Mouse (Mus musculus) stomach, embryonic 14.5 days (tissue): ENCODE data around the gene Retsat. TPM values are rescaled to one million over a fixed set of nuclear protein-coding genes. Genes with fewer than 3 reads are reported as not detected.

ENCODE experiments used
- ATAC-seq: fragments of 200-750 bp; cut with Nextera tagmentation; 2 replicates; pipeline ENCODE4 v1.8.0; 2017; ENCODE audit warnings: low read depth, moderate TSS enrichment; ENCODE audit not compliant: insufficient number of reproducible peaks, insufficient read depth, low FRiP score
- H3K27ac ChIP-seq: fragments of 300-500 bp; sonication (generic); 2 replicates; pipeline ENCODE4 v1.5.1; 2014; ENCODE audit warnings: mild to moderate bottlenecking, low read length, moderate library complexity, mixed read lengths
- H3K27me3 ChIP-seq: fragments of 300-500 bp; sonication (generic); 2 replicates; pipeline ENCODE4 v1.6.1; 2014; ENCODE audit warnings: low read length, control low read depth, mixed read lengths; ENCODE audit not compliant: control insufficient read depth, insufficient read depth
- H3K36me3 ChIP-seq: fragments of 300-500 bp; sonication (generic); 2 replicates; pipeline ENCODE4 v1.6.1; 2014; ENCODE audit warnings: mild to moderate bottlenecking, control low read depth, low read length, moderate library complexity, mixed read lengths; ENCODE audit not compliant: control insufficient read depth, insufficient read depth
- H3K4me1 ChIP-seq: fragments of 300-500 bp; sonication (generic); 2 replicates; pipeline ENCODE4 v1.6.1; 2014; ENCODE audit warnings: low read length, control low read depth, mixed read lengths; ENCODE audit not compliant: control insufficient read depth, insufficient read depth
- H3K4me2 ChIP-seq: fragments of 300-500 bp; sonication (generic); replicated peaks from 2 replicates; pipeline ENCODE4 v1.6.1; 2014; ENCODE audit warnings: low read depth, low read length, control low read depth
- H3K4me3 ChIP-seq: fragments of 300-500 bp; sonication (generic); 2 replicates; pipeline ENCODE4 v1.5.1; 2014; ENCODE audit warnings: low read depth, low read length, control low read depth
- H3K9ac ChIP-seq: fragments of 300-500 bp; sonication (generic); replicated peaks from 2 replicates; pipeline ENCODE4 v1.6.1; 2014; ENCODE audit warnings: low read depth, mild to moderate bottlenecking, control low read depth, low read length, moderate library complexity, mixed read lengths
- H3K9me3 ChIP-seq: fragments of 300-500 bp; sonication (generic); 2 replicates; pipeline ENCODE4 v1.6.1; 2016; ENCODE audit warnings: low read depth, low read length, control low read depth; ENCODE audit not compliant: control insufficient read depth
- WGBS: fragments of 180-500 bp; shearing (Covaris S2); extraction: QIAGEN DNeasy Blood & Tissue Kit; methylation state at CpG from one replicate; pipeline ENCODE4 v1.1.7; 2014; 5-methylcytosine and 5-hydroxymethylcytosine counted together
- polyA plus RNA-seq: library from polyadenylated mRNA; unstranded; fragments of >200 nt; fragmentation: Nextera tagmentation; extraction: Ambion mirVana; gene quantifications from 2 replicates; pipeline ENCODE4 v1.2.1, GENCODE M21; 2014

Gene Retsat
- polyA plus RNA-seq, 1 experiment from 2014 or later: 21.9 TPM

- no peaks in the 10 kb centered on the region for H3K27me3 ChIP-seq
- no peak for ATAC-seq
- H3K4me1 ChIP-seq: no peaks in the 10 kb centered on the region
- H3K9me3 ChIP-seq: no peaks in the 10 kb centered on the region
- no peak overlapping the region for H3K9ac ChIP-seq
- H3K4me3 ChIP-seq: no peak overlapping the region
- 44% methylated on average over 3 of the region's 3 CpGs for WGBS
- H3K27ac ChIP-seq: no peak overlapping the region
- H3K36me3 ChIP-seq: peaks cover 14% of the 10 kb centered on the region
- no peak overlapping the region for H3K4me2 ChIP-seq
Measured at GRCm38 (mm10) chr6:72622917-72623316, 24.6 kb downstream of the Retsat start.

- no peaks in the 10 kb centered on the region for H3K4me1 ChIP-seq
- no peak overlapping the region for H3K4me2 ChIP-seq
- H3K27ac ChIP-seq: no peak overlapping the region
- H3K36me3 ChIP-seq: peaks cover 20% of the 10 kb centered on the region
- ATAC-seq: no peak
- no peak overlapping the region for H3K9ac ChIP-seq
- H3K4me3 ChIP-seq: no peak overlapping the region
- WGBS: 89% methylated on average over 8 of the region's 8 CpGs
- no peaks in the 10 kb centered on the region for H3K27me3 ChIP-seq
- H3K9me3 ChIP-seq: no peaks in the 10 kb centered on the region
Measured at GRCm38 (mm10) chr6:72623661-72624402, 25.6 kb downstream of the Retsat start.

- 77% methylated on average over 7 of the region's 7 CpGs for WGBS
- Histone ChIP-seq H3K9me3 (no peaks in the 10 kb centered on the region), H3K36me3 (peaks cover 41% of the 10 kb centered on the region), H3K4me2 (no peak overlapping the region), H3K27ac (no peak overlapping the region), H3K9ac (no peak overlapping the region), H3K27me3 (no peaks in the 10 kb centered on the region), H3K4me3 (no peak overlapping the region), H3K4me1 (no peaks in the 10 kb centered on the region)
- ATAC-seq: no peak
Measured at GRCm38 (mm10) chr6:72626391-72626790, 28.1 kb downstream of the Retsat start.

- no peak overlapping the region for H3K4me2 ChIP-seq
- H3K4me3 ChIP-seq: no peak overlapping the region
- no peaks in the 10 kb centered on the region for H3K4me1 ChIP-seq
- ATAC-seq: no peak
- H3K9ac ChIP-seq: no peak overlapping the region
- no peaks in the 10 kb centered on the region for H3K9me3 ChIP-seq
- WGBS: 86% methylated on average over 16 of the region's 16 CpGs
- H3K36me3 ChIP-seq: peaks cover 46% of the 10 kb centered on the region
- H3K27me3 ChIP-seq: no peaks in the 10 kb centered on the region
- H3K27ac ChIP-seq: no peak overlapping the region
Measured at GRCm38 (mm10) chr6:72627276-72627675, 29.0 kb downstream of the Retsat start.

GRCm38 (mm10) chr6:72630370-72630769, 32.1 kb downstream of the Retsat start:
- no peak overlapping the region for H3K9ac ChIP-seq
- WGBS: 77% methylated on average over 2 of the region's 2 CpGs
- no peak overlapping the region for H3K4me3 ChIP-seq
- H3K27ac ChIP-seq: no peak overlapping the region
- no peaks in the 10 kb centered on the region for H3K4me1 ChIP-seq
- no peak for ATAC-seq
- H3K4me2 ChIP-seq: no peak overlapping the region
- peaks cover 51% of the 10 kb centered on the region for H3K36me3 ChIP-seq
- H3K27me3 ChIP-seq: no peaks in the 10 kb centered on the region
- no peaks in the 10 kb centered on the region for H3K9me3 ChIP-seq

GRCm38 (mm10) chr6:72630961-72631360, 32.7 kb downstream of the Retsat start:
- H3K4me3 ChIP-seq: no peak overlapping the region
- H3K27ac ChIP-seq: no peak overlapping the region
- 87% methylated on average over 14 of the region's 14 CpGs for WGBS
- H3K4me2 ChIP-seq: no peak overlapping the region
- H3K9me3 ChIP-seq: no peaks in the 10 kb centered on the region
- H3K36me3 ChIP-seq: peaks cover 51% of the 10 kb centered on the region
- H3K4me1 ChIP-seq: no peaks in the 10 kb centered on the region
- ATAC-seq: no peak
- no peaks in the 10 kb centered on the region for H3K27me3 ChIP-seq
- H3K9ac ChIP-seq: no peak overlapping the region

- H3K4me1 ChIP-seq: peaks cover 7% of the 10 kb centered on the region; the same call in 1 of the 2 replicates
- peaks cover 45% of the 10 kb centered on the region for H3K36me3 ChIP-seq
- ATAC-seq: no peak
- H3K9me3 ChIP-seq: no peaks in the 10 kb centered on the region
- no peak overlapping the region for H3K27ac ChIP-seq
- no peak overlapping the region for H3K4me2 ChIP-seq
- no peak overlapping the region for H3K9ac ChIP-seq
- no peaks in the 10 kb centered on the region for H3K27me3 ChIP-seq
- H3K4me3 ChIP-seq: no peak overlapping the region
- WGBS: 84% methylated on average over 6 of the region's 6 CpGs
Measured at GRCm38 (mm10) chr6:72631700-72632099, 33.4 kb downstream of the Retsat start.

GRCm38 (mm10) chr6:72634311-72634710, 36.0 kb downstream of the Retsat start:
- peaks cover 7% of the 10 kb centered on the region; the same call in 1 of the 2 replicates for H3K4me1 ChIP-seq
- H3K36me3 ChIP-seq: peaks cover 29% of the 10 kb centered on the region
- H3K9me3 ChIP-seq: no peaks in the 10 kb centered on the region
- ATAC-seq: no peak
- no peaks in the 10 kb centered on the region for H3K27me3 ChIP-seq
- no peak overlapping the region for H3K27ac ChIP-seq
- 64% methylated on average over 10 of the region's 10 CpGs for WGBS
- no peak overlapping the region for H3K4me2 ChIP-seq
- H3K4me3 ChIP-seq: no peak overlapping the region
- H3K9ac ChIP-seq: no peak overlapping the region
